Mouse (Mus musculus) cerebellum, postnatal 4 days (tissue): ENCODE data around the gene Ppp4r1.

ENCODE experiments used
- DNase-seq, 2 experiments: peaks; one replicate each; pipeline ENCODE4 v3.0.0; 2022; ENCODE audit warnings: low spot score in 2 of 2, mixed read lengths in 1 of 2

Gene Ppp4r1

GRCm38 (mm10) chr17:65802026-65802425 is 19.7 kb downstream of the Ppp4r1 start:
- no peak for DNase-seq

DNA sequence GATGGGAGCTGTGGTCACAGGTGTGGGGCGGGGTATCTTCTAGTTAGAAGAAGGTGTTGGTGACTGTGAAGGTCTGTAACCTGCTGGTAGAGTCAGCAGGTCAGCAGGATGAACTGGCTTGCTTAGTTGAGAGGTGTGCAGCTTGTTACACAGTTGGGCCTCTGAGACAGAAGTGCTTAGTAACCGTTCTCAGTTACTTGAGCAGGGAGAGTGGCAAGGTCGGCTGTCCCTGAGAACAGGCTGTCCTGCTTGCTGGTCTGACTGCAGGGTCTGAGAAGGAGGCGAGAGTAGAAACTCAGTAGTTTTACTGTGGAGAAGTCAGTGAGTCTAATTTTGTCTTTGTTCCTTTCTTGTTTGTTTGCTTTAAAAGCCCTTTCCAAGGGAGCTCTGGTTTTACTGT is 23.6 kb downstream of the Ppp4r1 start:
- DNase-seq = no peak

GRCm38 (mm10) chr17:65806416-65806815 is 24.0 kb downstream of the Ppp4r1 start:
- DNase-seq = no peak

DNA sequence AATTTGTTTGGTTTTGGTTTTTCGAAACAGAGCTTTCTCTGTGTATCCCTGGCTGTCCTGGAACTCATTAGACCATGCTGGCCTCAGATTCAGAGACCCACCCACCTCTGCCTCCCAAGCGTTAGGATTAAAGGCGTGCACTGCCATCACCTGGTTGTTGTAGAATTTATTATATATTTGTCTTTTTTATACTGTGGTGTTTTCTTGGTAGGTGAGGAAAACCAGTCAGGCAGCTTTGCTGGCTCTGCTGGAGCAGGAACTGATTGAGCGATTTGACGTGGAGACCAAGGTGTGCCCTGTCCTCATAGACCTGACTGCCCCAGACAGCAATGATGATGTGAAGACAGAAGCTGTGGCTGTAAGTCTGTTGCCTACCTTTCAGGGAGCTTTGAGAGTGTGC is 28.7 kb downstream of the Ppp4r1 start:
- DNase-seq = no peak

- no peak for DNase-seq
These were observed 31.4 kb downstream of the Ppp4r1 start for GRCm38 (mm10) chr17:65813763-65814162.

DNA sequence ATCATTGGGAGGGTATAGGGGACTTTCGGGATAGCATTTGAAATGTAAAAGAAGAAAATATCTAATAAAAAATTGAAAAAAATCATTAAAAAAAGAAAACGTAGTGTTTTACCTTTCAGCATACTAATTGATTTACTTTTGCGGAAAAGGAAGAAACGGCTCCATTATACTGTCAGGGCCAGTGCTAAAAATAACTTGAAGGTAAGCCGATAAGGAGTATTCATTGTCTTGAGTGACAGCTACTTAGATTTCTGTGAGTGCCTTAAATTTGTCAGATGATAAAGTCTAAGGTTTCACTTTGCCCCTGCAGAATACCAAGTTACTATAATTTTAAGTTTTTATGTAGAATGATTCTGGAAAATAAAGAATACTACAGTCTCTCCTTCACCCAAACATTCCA is 37.8 kb downstream of the Ppp4r1 start:
- DNase-seq = no peak

- DNase-seq = no peak
These were observed 40.0 kb downstream of the Ppp4r1 start for GRCm38 (mm10) chr17:65822423-65822822.

DNA sequence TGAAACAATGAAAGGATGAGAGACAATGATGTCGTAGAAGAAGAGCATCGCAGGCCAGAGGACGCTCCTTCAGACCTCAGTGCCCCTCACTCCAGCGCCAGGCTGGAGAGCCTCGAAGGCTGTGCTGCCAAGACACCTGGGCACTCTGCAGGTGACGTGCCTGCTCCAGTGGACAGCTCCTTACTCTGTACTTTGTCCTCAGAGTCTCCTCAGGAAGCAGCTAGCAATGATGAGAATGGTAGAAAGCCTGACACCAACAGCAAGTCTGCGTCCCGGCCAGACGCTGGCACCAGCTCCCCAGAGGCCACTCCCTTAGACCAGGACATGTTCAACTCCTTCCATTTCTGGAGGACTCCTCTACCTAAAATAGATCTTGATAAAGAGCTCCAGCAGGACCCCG is 41.9 kb downstream of the Ppp4r1 start:
- DNase-seq = no peak

GRCm38 (mm10) chr17:65826257-65826656 is 43.9 kb downstream of the Ppp4r1 start:
- DNase-seq = no peak

DNA sequence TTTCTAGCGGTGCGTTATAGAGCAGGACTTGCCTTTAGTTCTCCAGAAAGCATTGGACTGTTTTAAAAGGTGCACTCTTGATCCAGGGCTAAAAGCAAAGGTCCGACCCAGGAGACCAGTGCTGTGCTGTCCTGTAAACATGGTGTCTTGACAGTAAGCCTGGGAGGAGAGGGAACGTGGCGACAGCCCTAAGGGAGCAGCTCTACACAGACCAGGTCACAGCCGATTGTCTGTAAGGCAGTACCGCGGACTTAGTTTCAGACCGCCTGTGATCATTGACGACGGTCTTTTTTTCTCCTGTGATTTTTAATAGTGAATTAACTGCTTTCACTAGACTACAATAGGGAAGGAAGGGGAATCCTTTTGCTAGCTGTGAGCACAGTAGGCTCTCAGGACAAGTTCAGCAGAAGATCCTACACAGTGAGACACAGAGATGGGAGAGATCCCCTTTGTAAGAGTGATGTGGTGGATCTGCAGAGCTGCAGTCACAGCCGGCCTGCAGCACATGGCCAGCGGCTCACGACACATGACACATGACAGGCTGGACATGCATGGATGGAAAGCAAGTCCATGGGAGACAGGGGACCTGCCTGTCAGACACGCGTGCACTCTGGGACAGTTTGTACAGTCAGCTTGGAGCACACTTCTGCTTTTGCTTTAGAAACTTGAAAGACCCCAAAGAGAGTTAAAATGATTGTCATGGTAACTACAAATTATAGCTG is 44.9 kb downstream of the Ppp4r1 start:
- no peak for DNase-seq

- no peak for DNase-seq
These were observed 45.5 kb downstream of the Ppp4r1 start for GRCm38 (mm10) chr17:65827904-65828303.

DNA sequence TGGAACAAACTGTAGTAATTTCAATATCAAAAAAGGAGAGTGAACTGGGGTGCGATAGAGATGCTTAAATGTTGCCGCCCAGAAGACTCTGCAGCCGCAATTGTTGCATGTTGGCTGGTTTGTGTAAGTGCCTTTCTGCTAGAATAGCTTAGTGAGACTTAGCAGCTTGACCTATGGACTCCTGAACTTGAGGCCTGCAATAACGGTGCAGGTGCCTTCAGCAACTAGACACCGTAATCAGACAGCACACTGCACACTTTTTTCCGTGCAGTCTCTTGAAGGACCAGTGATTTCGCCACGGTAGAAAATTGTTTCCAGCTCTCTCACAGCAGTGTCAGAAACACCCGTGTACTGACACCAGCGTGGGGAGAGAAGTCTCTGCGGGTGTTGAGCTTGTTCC is 46.6 kb downstream of the Ppp4r1 start:
- no peak for DNase-seq

GRCm38 (mm10) chr17:65830216-65830863 is 48.0 kb downstream of the Ppp4r1 start:
- DNase-seq = no peak

DNA sequence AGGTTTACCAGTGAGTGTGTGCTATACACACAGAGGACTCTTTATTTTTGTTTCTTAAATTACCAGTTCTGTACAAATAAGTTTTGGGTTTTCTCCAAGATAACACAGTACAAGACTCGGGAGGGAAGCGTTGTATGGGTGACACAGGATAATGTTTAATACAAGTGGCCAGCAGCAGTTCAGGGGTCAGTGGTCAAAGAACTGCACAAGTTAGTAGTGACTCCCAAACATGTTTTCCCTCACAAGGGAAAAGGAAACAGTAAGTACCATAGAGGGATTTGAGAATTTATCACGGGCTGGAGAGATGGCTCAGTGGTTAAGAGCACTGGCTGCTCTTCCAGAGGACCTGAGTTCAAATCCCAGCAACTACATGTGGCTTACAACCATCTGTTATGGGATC is 51.5 kb downstream of the Ppp4r1 start:
- no peak for DNase-seq

DNA sequence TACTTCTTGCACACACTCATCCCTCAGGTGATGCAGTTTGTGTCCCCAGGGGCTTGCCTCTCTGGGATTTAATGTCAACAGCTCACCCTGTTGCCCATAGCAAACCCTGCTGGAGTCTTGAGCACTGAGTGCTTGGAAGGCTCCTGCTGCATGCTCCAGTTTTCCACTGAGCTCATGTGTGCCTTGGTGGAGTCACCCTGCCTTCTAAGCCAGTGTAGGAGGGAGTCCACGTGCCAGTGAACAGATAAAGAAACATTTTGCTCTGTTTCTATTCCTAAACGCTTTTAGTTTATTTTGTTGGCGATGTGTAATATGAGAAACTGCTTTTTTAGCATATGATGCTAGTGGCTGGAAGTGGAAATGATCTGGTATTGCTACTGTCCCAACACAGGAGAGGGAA is 54.4 kb downstream of the Ppp4r1 start:
- DNase-seq = no peak

DNA sequence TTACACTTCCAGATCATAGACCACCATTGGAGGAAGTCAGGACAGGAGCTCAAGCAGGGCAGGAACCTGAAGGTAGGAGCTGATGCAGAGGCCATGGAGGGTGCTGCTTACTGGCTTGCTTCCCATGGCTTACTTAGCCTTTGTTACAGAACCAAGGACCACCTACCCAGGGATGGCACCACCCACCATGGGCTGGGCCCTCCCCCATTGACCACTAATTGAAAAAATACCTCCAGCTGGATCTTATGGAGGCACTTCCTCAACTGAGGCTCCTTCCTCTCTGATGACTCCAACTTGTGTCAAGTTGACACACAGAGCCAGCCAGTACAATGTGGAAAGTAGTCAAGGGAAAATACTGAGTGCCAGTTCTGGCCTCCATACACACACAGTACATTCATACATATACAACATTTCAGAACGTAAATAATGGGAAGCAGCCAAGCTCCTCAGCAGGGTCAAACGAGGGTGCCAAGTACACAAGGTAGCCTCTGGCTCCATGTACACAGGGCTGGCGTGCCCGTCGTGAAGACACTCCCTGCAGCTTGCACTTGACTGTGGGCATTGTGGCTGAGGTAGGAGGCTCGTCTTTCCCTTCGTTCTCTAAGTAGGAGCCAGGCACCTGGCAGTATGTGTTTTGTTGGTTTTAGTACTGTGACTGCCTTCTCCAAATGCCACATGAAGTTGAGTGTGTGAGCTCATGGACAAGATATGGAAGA is 57.3 kb downstream of the Ppp4r1 start:
- no peak for DNase-seq

DNA sequence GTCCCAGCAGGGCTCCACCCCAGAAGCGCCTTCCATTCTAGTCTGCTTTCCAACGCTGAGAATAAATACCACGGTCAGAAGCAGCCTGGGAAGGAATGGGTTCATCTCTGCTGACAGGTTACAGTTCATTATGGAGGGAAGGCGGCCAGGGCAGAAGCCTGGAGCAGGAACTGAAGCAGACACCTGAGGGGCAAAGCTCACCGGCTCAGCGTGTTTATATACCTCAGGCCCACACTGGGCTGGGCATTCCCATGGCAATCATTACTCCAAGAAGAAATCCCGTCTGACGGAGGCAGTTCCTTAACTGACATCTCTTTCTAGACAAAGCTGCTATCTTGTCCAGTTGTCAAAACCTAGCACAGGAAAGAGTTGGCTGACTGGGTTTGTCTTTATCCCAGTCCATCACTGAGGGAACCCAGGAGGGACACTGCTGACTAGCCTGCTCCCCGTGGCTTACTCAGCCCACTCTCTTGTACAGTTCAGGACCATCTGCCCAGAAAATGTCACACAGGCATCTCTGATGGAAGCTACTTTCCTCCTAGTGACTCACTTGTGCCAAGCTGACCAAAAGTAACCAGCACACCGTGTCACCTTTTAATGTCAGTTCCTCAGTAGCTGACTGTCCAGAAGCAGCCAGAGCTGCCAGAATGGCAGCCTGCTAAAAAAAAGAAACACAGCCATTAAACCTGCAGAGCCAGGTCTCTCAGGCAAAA is 60.5 kb downstream of the Ppp4r1 start:
- no peak for DNase-seq

DNA sequence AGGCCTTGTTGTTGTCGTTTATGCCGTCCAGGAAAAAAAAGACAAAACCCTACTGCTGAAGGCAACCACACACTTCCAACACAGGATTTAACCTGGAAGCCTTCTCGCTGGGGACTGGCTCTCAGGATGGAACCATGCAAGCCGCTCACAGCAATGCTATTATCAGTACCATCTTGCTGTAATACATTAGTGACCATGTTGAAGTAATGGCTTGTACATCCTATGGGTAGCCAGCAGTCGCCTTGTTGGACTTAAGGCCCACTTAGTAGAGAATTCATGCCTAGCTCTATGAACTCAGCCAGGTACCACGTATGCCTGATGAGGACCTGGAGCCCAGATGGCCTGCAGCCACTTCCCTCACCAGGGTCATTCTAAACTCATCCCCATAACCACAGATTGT is 63.0 kb downstream of the Ppp4r1 start:
- DNase-seq = no peak

DNA sequence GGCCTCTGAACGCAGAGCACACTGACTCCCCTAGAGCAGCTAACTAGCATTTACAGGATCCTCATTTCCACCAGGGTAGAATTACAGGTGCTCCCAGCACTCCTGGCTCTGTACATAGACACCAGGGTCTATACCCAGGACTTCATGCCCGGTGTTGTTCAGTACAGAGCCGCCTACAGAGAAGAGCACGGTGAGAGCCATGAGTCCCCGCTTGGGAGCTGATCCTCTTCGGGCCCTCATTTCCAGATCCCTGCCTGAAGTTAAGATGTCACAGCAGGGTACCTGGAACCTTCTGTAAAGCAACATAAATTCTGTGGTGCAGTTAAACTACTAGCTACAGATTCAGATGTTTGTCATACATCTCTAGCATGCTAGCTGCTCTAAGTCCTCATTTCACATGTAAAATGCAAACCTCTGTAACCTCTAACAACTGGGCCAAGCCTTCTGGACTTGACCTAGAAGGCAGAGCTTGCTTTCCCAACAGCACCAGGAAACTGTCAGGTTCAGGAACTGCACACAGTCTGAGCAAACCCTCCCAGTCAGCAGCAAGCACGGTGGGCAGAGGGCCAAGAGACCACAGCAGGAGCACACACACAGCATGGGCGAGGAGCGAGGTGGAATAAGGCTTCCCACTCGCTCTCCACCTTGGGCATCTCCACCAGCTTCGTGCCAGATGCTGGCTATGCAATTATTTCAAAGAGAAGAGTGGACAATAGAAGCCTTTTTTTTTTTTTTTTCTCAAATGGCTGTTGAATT is 65.5 kb downstream of the Ppp4r1 start:
- peak in 1 of 2 experiments; percentile 42 for DNase-seq

DNA sequence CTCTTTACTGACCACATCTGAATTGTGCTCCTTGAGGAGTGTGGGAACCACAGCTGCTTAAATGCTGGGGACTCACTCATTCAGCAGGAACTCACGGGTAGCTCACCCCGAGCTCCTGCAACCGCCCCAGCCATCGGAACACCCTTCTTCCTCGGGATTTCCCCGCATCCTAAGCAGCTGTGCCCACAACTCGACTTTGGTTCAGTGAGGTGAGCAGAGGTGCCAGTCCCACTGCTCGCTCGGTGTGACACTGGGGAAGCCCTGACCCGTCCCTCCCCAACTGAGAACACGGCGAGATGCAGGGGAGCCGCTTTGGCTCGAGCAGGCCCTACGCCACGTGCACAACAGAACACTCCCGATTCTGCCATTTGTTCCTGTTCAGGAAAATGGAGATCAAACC is 68.1 kb downstream of the Ppp4r1 start:
- no peak for DNase-seq

- no peak for DNase-seq
These were observed 69.4 kb downstream of the Ppp4r1 start for GRCm38 (mm10) chr17:65851749-65852148.

- DNase-seq = no peak
These were observed 71.0 kb downstream of the Ppp4r1 start for GRCm38 (mm10) chr17:65853326-65853725.
